Mouse (Mus musculus) neural tube, embryonic 11.5 days (tissue): ENCODE data around the gene Psma1. TPM values are rescaled to one million over a fixed set of nuclear protein-coding genes. Genes with fewer than 3 reads are reported as not detected.

Experiments used
- ATAC-seq: fragments of 200-750 bp; cut with Nextera tagmentation; 2 replicates; pipeline ENCODE4 v1.8.0; 2017; ENCODE audit warnings: moderate number of reproducible peaks, mild to moderate bottlenecking, moderate TSS enrichment, moderate library complexity; ENCODE audit not compliant: insufficient read depth, low FRiP score, low TSS enrichment
- DNase-seq: peaks from one replicate; pipeline ENCODE4 v3.0.0-alpha.2; 2015; ENCODE audit warnings: low spot score
- H3K27ac ChIP-seq: fragments of 300-500 bp; sonication (generic); 2 replicates; pipeline ENCODE4 v1.5.1; 2014; ENCODE audit warnings: low read depth, mild to moderate bottlenecking, low read length
- H3K27me3 ChIP-seq: fragments of 300-500 bp; sonication (generic); 2 replicates; pipeline ENCODE4 v1.6.1; 2014; ENCODE audit warnings: mild to moderate bottlenecking, low read length, mixed read lengths; ENCODE audit not compliant: control insufficient read depth, insufficient read depth
- H3K36me3 ChIP-seq: fragments of 300-500 bp; sonication (generic); 2 replicates; pipeline ENCODE4 v1.6.1; 2014; ENCODE audit warnings: mild to moderate bottlenecking, low read length, moderate library complexity, mixed read lengths; ENCODE audit not compliant: control insufficient read depth, insufficient read depth
- H3K4me1 ChIP-seq: fragments of 300-500 bp; sonication (generic); 2 replicates; pipeline ENCODE4 v1.6.1; 2014; ENCODE audit warnings: low read length, mixed read lengths; ENCODE audit not compliant: control insufficient read depth, insufficient read depth
- H3K4me2 ChIP-seq: fragments of 300-500 bp; sonication (generic); 2 replicates; pipeline ENCODE4 v1.6.1; 2014; ENCODE audit warnings: low read depth, mild to moderate bottlenecking, moderate library complexity
- H3K4me3 ChIP-seq: fragments of 300-500 bp; sonication (generic); 2 replicates; pipeline ENCODE4 v1.5.1; 2014; ENCODE audit warnings: low read depth, low read length
- H3K9ac ChIP-seq: fragments of 300-500 bp; sonication (generic); 2 replicates; pipeline ENCODE4 v1.6.1; 2014; ENCODE audit warnings: mild to moderate bottlenecking, low read length
- H3K9me3 ChIP-seq: fragments of 300-500 bp; sonication (generic); 2 replicates; pipeline ENCODE4 v1.6.1; 2016; ENCODE audit warnings: low read length; ENCODE audit not compliant: control insufficient read depth
- WGBS: fragments of 180-500 bp; shearing (Covaris S2); extraction: QIAGEN DNeasy Blood & Tissue Kit; methylation state at CpG from one replicate; pipeline ENCODE4 v1.1.7; 2014; 5-methylcytosine and 5-hydroxymethylcytosine counted together
- polyA plus RNA-seq: library from polyadenylated mRNA; unstranded; fragments of >200 nt; fragmentation: Nextera tagmentation; extraction: Ambion mirVana; gene quantifications from 2 replicates; pipeline ENCODE4 v1.2.1, GENCODE M21; 2014

Psma1 gene
- polyA plus RNA-seq, 1 experiment from 2014 or later, result 467 TPM

- ATAC-seq (no peak), DNase-seq (no peak)
- no peak overlapping the region for H3K9ac ChIP-seq
- no peaks in the 10 kb centered on the region for H3K27me3 ChIP-seq
- H3K9me3 ChIP-seq, result no peaks in the 10 kb centered on the region
- H3K4me2 ChIP-seq, result no peak overlapping the region
- H3K4me3 ChIP-seq, result no peak overlapping the region
- H3K4me1 ChIP-seq, result no peaks in the 10 kb centered on the region
- H3K36me3 ChIP-seq, result no peaks in the 10 kb centered on the region
- no peak overlapping the region for H3K27ac ChIP-seq
- WGBS, result 88% methylated on average over 14 of the region's 14 CpGs
Measured at GRCm38 (mm10) chr7:114284296-114284910, 8.5 kb upstream of the Psma1 start.

- DNase-seq, result no peak
Measured at GRCm38 (mm10) chr7:114283006-114283405, 7.1 kb upstream of the Psma1 start.

GRCm38 (mm10) chr7:114281671-114282070, 5.8 kb upstream of the Psma1 start:
- Histone ChIP-seq H3K4me1 (no peaks in the 10 kb centered on the region), H3K9me3 (no peaks in the 10 kb centered on the region), H3K27me3 (no peaks in the 10 kb centered on the region), H3K4me3 (no peak overlapping the region), H3K9ac (no peak overlapping the region), H3K36me3 (no peaks in the 10 kb centered on the region), H3K4me2 (no peak overlapping the region), H3K27ac (no peak overlapping the region)
- DNase-seq (peak; percentile 42), ATAC-seq (no peak)
- 57% methylated on average over 3 of the region's 3 CpGs for WGBS

More at GRCm38 (mm10) chr7:114283006-114283405, 7.1 kb upstream of the Psma1 start:
- Histone ChIP-seq H3K9ac (no peak overlapping the region), H3K27ac (no peak overlapping the region), H3K27me3 (no peaks in the 10 kb centered on the region), H3K9me3 (no peaks in the 10 kb centered on the region), H3K36me3 (no peaks in the 10 kb centered on the region), H3K4me3 (no peak overlapping the region), H3K4me2 (no peak overlapping the region), H3K4me1 (no peaks in the 10 kb centered on the region)
- 74% methylated on average over 9 of the region's 9 CpGs for WGBS
- ATAC-seq, result no peak

GRCm38 (mm10) chr7:114275372-114276004, 430 bp downstream of the Psma1 start:
- Histone ChIP-seq H3K4me2 (peak overlapping the region; percentile 87), H3K36me3 (no peaks in the 10 kb centered on the region), H3K4me1 (no peaks in the 10 kb centered on the region), H3K27ac (no peak overlapping the region; the same call in 1 of the 2 replicates), H3K9ac (peak overlapping the region; percentile 85), H3K4me3 (peak overlapping the region; percentile 91), H3K27me3 (no peaks in the 10 kb centered on the region), H3K9me3 (no peaks in the 10 kb centered on the region)
- WGBS, result 1% methylated on average over 24 of the region's 24 CpGs
- no peak for DNase-seq
- ATAC-seq, result peak; percentile 55; the same call in 1 of the 2 replicates

- Histone ChIP-seq H3K4me3 (no peak overlapping the region), H3K9ac (no peak overlapping the region), H3K27ac (no peak overlapping the region), H3K4me1 (no peaks in the 10 kb centered on the region), H3K27me3 (no peaks in the 10 kb centered on the region), H3K4me2 (no peak overlapping the region), H3K9me3 (no peaks in the 10 kb centered on the region), H3K36me3 (peaks cover 25% of the 10 kb centered on the region)
- WGBS, result 98% methylated on average over 5 of the region's 5 CpGs
- ATAC-seq (no peak), DNase-seq (no peak)
Measured at GRCm38 (mm10) chr7:114268446-114268845, 7.5 kb downstream of the Psma1 start.

GRCm38 (mm10) chr7:114253885-114254833, 21.8 kb downstream of the Psma1 start, which contains the start of gene Copb1:
Copb1 (minus strand) TSS chr7:114254711.
- 3% methylated on average over 65 of the region's 75 CpGs for WGBS
- H3K4me2 ChIP-seq, result peak within 1 kb of the TSS; percentile 68
- H3K9me3 ChIP-seq, result no peaks in the 10 kb centered on the region
- ATAC-seq (peak; percentile 98), DNase-seq (peak; percentile 88)
- H3K4me3 ChIP-seq, result peak within 1 kb of the TSS; percentile 98
- H3K27me3 ChIP-seq, result no peaks in the 10 kb centered on the region
- no peaks in the 10 kb centered on the region for H3K4me1 ChIP-seq
- peak within 1 kb of the TSS; percentile 95 for H3K9ac ChIP-seq
- H3K36me3 ChIP-seq, result 0 out of 2 replicates have a peak, but pooled peaks cover 4% of the 10 kb centered on the region
- H3K27ac ChIP-seq, result peak within 1 kb of the TSS; percentile 49; the same call in 1 of the 2 replicates

GRCm38 (mm10) chr7:114251684-114252083, 24.2 kb downstream of the Psma1 start:
- Histone ChIP-seq H3K4me2 (no peak overlapping the region), H3K36me3 (peaks cover 6% of the 10 kb centered on the region; the same call in 1 of the 2 replicates), H3K27me3 (no peaks in the 10 kb centered on the region), H3K4me1 (no peaks in the 10 kb centered on the region), H3K9ac (no peak overlapping the region), H3K4me3 (no peak overlapping the region), H3K9me3 (no peaks in the 10 kb centered on the region), H3K27ac (no peak overlapping the region)
- ATAC-seq (no peak), DNase-seq (no peak)
- WGBS, result 88% methylated on average over 3 of the region's 3 CpGs

- H3K9me3 ChIP-seq, result no peaks in the 10 kb centered on the region
- H3K27me3 ChIP-seq, result no peaks in the 10 kb centered on the region
- H3K4me1 ChIP-seq, result no peaks in the 10 kb centered on the region
- peaks cover 9% of the 10 kb centered on the region; the same call in 1 of the 2 replicates for H3K36me3 ChIP-seq
- 89% methylated on average over 7 of the region's 7 CpGs for WGBS
- no peak overlapping the region for H3K9ac ChIP-seq
- DNase-seq, result no peak
- H3K4me2 ChIP-seq, result no peak overlapping the region
- no peak overlapping the region for H3K27ac ChIP-seq
- H3K4me3 ChIP-seq, result no peak overlapping the region
- ATAC-seq, result no peak
Measured at GRCm38 (mm10) chr7:114233980-114234379, 41.9 kb downstream of the Psma1 start.
